Mouse (Mus musculus) B cell, adult 2 months (primary cell): ENCODE results near the gene Sult2a6.

Experiments used
- DNase-seq, 2 experiments: peaks; one replicate each; pipeline ENCODE4 v3.0.0; 2022

Sult2a6 gene

GRCm38 (mm10) chr7:14254770-14255169 is at the start of gene Sult2a6:
Gene Sult2a6, minus strand, starts transcription at chr7:14254870.
- no peak for DNase-seq

GRCm38 (mm10) chr7:14215231-14215630 is 39.4 kb downstream of the Sult2a6 start:
- DNase-seq = no peak

GRCm38 (mm10) chr7:14203417-14203816 is 51.3 kb downstream of the Sult2a6 start:
- DNase-seq = no peak

GRCm38 (mm10) chr7:14202487-14202886 is 52.2 kb downstream of the Sult2a6 start:
- DNase-seq = no peak
